Mouse (Mus musculus) yolk sac, embryonic 10.5 days (tissue): ENCODE measurements around the gene Agpat1.

Experiments used
- DNase-seq: peaks from one replicate; pipeline ENCODE4 v3.0.0-alpha.2; 2017; ENCODE audit warnings: low spot score

The Agpat1 gene

GRCm38 (mm10) chr17:34586796-34587422 is 17.2 kb upstream of the Agpat1 start:
- DNase-seq = peak; percentile 95

DNA sequence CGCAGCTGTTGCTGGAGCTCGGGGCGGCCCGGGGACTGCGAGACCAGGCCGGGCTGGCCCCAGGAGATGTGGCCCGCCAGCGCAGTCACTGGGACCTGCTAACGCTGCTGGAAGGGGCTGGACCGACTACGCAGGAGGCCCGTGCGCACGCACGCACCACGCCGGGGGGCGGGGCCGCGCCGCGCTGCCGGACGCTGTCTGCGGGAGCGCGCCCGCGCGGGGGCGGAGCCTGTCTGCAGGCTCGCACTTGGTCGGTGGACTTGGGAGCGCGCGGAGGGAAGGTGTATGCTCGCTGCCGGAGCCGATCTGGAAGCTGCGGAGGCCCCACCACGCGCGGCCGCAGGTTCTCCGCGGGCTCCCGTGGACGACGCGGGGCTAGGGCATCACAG is 16.6 kb upstream of the Agpat1 start:
- DNase-seq = peak; percentile 96

GRCm38 (mm10) chr17:34587814-34588213 is 16.2 kb upstream of the Agpat1 start:
- no peak for DNase-seq

DNA sequence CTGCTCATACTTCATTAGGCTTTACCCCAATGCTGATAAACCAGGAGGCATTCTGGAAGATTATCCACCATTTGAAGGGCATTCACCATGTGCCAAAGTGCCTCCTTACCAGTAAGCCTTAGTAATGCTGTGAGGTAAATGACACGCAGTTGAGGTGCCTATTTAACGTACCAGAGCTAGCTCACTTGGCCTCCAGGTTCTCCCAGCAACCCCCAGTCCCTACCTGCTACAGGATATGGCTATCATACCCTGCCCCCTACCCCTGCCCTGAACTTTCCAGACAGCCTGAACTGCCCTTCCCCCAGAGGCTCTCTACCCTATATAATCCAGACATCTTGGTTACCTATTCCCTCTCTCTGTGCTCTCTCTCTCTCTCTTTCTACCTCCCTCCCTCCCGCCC is 15.3 kb upstream of the Agpat1 start:
- no peak for DNase-seq

- DNase-seq = no peak
Observed at GRCm38 (mm10) chr17:34589206-34589605, 14.9 kb upstream of the Agpat1 start.

- peak; percentile 51 for DNase-seq
Observed at GRCm38 (mm10) chr17:34589681-34590101, 14.4 kb upstream of the Agpat1 start, which contains the start of gene Gpsm3. Gpsm3 (plus strand) TSS chr17:34589806.

- DNase-seq = no peak
Observed at GRCm38 (mm10) chr17:34590154-34590987, 13.7 kb upstream of the Agpat1 start.

DNA sequence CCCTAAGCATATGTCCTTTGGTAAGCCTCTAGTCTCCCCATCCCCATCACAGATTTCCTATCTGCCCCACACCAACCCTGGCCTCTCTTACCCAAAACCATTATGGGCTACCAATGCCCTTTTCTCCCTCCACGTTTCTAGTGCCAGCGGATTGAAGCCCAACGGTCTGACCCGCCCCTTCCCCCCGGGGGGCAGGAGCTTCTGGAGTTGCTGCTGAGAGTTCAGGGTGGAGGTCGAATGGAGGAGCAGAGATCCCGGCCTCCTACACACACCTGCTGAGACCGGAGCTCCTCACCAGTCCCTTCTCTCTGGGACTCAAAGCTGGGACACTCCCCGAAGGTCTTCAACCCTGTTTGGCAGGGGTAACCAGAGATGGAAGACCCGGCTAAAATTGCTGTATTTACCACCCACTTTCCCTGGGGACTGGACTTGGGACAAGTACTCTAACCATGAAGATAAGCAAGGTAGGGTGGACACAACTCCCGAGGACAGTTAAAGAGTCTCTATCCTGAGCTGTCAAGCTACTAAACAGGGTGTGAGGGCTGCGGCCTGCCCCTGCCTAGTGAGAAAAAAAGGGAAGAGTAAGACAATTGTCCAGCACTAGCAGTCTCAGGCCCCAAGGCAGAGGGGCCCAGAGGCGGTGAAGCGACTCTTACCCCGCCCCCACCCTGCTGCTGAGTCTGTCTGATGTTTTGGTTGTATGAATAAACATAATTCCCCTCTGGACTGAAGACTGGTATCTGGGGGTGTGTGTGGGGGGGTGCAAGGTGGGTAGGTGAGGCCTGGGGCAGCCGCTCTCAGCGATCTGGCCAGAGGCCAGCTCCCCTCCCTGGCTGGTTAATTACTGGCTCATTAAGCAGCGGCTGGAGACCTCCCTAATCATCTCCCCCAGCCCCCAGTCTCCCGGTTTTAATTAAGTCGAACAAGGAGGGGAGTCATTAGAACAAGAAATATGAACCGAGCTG is 12.8 kb upstream of the Agpat1 start, which contains the start of gene Pbx2:
TSS of gene Pbx2 (plus strand) at position 238 of the 965 bp plus-strand sequence.
- peak; percentile 43 for DNase-seq

DNA sequence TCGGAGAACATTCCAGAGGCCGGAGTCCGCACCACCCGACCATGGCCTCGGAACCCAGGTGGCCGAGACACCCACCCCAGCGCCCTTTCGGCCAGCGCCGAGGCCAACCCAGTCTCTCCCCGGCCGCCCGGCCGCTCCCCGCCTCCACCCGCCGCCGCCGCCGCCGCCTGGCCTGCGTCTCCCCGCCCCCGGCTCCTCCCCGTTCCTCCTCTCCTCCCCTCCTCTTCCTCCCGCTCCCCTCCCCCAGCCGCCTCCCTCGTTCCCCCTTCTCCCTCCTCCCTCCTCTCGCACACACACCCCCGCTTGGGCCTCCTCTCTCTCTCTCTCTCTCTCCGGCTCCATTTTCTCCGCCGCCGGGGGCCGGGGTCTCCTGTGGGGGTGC is 12.1 kb upstream of the Agpat1 start:
- peak; percentile 97 for DNase-seq

DNA sequence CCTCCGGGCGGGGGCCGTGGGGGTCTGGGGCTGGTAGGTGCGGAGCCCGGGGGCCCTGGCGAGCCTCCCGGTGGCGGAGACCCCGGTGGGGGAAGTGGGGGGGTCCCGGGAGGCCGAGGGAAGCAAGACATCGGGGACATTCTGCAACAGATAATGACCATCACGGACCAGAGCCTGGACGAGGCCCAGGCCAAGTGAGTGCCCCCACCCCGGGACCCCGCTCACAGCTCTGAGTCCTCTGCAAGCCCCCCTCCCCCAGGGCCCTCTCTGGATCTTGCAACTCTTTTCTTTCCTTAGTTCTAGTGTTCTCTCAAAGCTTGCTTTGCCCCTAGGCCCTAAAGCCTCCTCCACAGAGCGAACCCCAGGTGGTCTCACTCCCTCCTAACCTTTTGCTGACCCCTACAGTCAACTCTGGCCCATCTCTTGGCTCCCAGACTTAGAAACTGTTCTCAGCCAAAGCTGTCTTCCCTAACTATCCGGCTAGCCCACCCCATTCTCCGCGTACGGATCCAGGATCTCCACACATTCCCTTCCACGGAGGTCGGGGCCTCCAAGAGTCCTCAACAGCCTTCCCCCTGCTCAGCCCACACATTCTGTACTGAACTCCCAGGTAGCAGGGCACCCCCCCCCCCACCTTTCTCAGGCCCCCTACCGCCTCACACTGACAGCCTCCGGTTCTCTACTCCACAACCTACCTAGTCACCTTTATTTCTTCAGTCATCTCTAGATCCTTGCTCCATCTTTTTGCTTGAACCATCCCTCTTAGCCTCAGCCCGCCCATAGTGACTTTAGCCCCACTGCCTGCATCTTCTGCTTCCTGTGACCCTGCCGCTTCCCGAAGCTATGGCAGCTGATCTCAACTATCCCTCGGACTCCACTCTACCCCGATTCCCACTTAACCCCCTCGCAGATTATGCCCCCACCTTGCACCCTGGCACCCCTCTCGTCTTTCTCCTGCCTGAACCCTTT is 11.2 kb upstream of the Agpat1 start:
- DNase-seq = peak; percentile 47

GRCm38 (mm10) chr17:34593752-34594525 is 10.1 kb upstream of the Agpat1 start:
- no peak for DNase-seq

GRCm38 (mm10) chr17:34596098-34596497 is 8.0 kb upstream of the Agpat1 start:
- DNase-seq = no peak

GRCm38 (mm10) chr17:34597566-34598095 is 6.4 kb upstream of the Agpat1 start, which contains the start of gene Ager:
Ager (plus strand) TSS chr17:34597862.
- no peak for DNase-seq

- DNase-seq = no peak
Observed at GRCm38 (mm10) chr17:34599891-34600290, 4.2 kb upstream of the Agpat1 start.

GRCm38 (mm10) chr17:34601796-34602195 is 2.3 kb upstream of the Agpat1 start:
- no peak for DNase-seq

- peak; percentile 100 for DNase-seq
Observed at GRCm38 (mm10) chr17:34603375-34604060, 544 bp upstream of the Agpat1 start, which contains the start of gene Rnf5. Rnf5 (minus strand) TSS chr17:34603690.

- DNase-seq = peak; percentile 46
Observed at GRCm38 (mm10) chr17:34604511-34605237, 612 bp downstream of the Agpat1 start.

DNA sequence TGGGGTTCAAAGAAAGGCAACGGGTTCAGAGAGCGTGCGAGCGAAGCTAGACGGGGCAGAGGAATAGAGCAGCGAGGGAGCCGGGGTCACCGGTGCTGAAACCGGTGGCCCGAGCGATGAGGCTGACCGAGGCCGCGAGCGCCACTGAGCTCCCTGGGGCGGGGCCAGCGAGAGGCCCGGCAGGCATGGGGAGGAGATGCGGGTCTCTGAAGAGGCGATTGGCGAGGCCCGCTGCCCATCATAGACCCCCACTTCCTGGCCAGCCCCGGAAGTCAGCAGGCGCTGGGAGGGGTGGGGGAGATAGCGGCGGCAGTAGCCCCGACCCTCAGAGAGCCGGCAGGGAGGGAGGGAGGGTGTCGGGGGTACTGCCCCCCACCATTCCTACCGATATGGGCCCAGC is 1.5 kb downstream of the Agpat1 start:
- peak; percentile 96 for DNase-seq
